Mouse (Mus musculus) thymus, postnatal 0 days (tissue): ENCODE results near the gene Ppox. TPM values are rescaled to one million over a fixed set of nuclear protein-coding genes. Genes with fewer than 3 reads are reported as not detected.
A peak's percentile ranks its signal among the peaks of the same experiment; 100 is the strongest.
"Not testable (repeated sequence)": the region's sequence is repeated elsewhere in the genome, so short reads cannot be mapped to it uniquely, and the experiment has no call there.

Experiments
- DNase-seq: peaks from one replicate; pipeline ENCODE4 v3.0.0-alpha.2; 2015; ENCODE audit warnings: low spot score
- polyA plus RNA-seq: library from polyadenylated mRNA; unstranded; fragments of >200 nt; fragmentation: Nextera tagmentation; extraction: Ambion mirVana; gene quantifications from 2 replicates; pipeline ENCODE4 v1.2.1, GENCODE M21; 2015

The Ppox gene
- 34.2 and 34.3 TPM in 2 replicates for polyA plus RNA-seq

DNA sequence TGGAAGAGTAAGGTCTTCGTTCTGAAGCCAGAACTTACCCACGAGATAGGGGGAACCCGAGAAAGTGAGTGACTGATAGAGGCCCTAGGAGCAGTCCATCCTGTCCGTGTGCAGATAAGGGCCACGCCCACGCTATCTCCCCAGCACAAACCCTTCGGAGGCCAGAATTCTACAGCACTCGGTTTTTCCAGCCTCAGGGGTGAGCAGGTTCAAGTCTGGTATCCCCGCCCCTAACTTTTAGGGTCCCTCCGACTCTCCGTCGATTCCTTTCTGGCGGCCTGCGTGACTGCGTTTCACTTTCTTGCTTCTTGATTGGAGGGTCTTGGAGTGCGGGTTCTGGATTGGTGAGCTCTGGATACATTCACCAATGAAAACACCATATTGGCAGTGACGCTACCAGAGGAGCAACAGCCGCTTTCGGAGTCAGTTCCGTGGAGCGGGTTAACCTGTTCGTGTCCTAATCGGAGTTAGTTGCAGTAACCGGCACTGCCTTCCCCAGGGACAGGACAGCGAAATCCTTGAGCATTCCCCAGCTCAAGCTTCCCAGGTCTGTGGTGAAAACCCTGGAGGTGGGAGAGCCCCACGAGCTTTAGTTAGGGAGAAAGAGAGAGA is at the start of gene Ppox:
Gene Ppox (minus strand): TSS at position 271 of the 612 bp plus-strand sequence.
- DNase-seq = peak; percentile 97

- DNase-seq = no peak
These were observed 49.2 kb upstream of the Ppox start for GRCm38 (mm10) chr1:171330216-171330560.

- peak; percentile 35 for DNase-seq
These were observed 48.6 kb upstream of the Ppox start for GRCm38 (mm10) chr1:171329433-171330215.

DNA sequence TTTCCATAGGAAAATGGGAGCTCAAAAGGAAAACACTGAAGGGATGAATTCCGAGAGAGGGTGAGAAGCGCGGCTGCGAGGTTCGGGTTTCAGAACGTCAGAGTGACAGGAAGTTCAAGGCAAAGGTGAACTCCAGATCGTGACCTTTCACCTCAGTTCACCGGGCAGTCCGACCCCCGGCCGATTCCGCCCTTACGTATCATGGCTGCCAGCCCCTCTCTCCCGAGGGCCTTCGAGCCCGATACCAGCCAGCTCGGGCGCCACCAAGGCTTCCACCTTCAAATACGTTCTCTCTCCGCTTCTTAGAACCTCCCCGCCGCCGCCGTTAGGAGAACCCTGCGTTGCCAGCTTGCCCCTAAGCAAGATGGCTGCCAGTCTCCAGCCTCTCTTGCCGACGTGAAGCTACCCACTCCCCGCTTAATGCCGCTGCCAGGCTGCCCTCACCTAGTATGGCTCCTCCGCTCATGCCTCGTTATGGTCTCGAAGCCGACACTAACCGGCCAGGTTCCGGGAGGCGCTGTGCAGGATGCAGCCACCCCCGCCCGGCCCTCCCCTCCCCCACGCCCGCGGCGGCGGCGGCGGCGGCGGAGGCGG is 48.0 kb upstream of the Ppox start, which contains the start of gene Dedd:
Gene Dedd (plus strand): TSS at position 307 of the 594 bp plus-strand sequence.
- DNase-seq = peak; percentile 94

DNA sequence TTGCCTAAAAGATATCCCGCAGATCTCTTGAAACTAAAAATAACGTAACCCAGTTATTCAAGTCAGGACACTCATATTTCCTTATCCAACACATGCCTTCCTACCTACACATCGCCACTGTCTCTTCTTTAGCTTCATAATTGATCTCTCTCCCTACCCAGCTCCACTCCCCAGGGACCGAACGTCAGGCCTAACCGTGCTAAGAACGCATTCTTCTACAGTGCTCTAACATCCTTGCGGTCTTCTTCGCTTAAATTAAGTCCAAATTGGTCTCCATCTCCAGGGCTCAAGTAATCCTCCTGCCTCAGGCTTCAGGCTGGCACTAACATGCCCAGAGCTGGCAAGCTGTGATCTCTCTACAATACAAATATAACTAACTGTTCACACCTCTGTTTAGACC is 47.3 kb upstream of the Ppox start:
- no peak for DNase-seq

DNA sequence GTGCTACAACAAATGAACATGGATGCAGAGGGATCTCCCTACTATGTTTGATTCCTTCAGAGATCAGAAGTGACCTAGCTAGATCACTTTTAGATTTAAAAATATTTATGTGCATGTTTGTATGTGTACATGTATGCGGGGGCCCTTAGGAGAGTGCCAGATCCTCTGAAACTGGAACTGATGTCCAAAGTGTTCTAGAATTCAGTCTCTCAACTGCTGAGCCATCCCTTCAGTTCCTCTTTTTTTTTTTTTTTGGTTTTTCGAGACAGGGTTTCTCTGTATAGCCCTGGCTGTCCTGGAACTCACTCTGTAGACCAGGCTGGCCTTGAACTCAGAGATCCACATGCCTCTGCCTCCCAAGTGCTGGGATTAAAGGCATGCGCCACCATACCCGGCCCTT is 45.6 kb upstream of the Ppox start:
- DNase-seq = not testable (repeated sequence)

- DNase-seq = no peak
These were observed 44.6 kb upstream of the Ppox start for GRCm38 (mm10) chr1:171325571-171325970.

DNA sequence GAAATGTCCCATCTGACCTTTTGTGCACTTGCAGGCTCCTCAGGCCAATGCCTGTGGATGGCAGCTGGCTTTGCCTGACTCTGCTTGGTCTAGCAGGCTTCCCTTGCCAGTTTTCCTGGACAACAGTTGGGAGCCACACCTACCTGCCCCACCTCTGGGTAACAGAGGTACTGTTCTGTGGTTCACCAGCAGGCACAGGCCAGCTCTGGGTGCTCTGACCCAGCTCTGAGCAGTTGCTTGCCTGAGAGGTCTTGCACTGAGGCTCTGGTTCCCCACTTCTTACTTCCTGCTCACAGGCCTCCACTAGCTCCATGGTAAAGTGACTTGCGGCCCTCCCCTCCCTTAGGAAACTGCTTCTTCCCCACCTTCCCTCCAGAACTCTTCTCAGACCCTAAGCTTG is 41.0 kb upstream of the Ppox start:
- DNase-seq = no peak

DNA sequence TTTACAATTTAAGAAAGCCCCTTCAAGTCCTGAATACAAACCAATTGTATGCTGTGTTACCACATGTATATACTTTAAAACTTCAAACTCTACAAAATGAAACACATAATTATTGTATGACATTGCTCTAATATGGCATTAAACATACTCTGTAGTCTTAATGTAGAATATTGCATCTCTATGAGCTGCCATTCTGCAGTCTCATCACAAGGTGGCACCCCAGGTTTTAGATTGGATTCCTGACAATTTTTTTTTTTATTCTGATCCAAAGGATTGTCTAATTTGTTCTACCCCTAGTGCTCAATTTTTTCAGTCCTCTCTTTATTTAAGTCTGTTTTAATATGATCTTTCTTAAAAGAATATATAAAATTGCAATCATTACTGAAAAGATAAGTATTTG is 40.4 kb upstream of the Ppox start:
- peak; percentile 35 for DNase-seq

DNA sequence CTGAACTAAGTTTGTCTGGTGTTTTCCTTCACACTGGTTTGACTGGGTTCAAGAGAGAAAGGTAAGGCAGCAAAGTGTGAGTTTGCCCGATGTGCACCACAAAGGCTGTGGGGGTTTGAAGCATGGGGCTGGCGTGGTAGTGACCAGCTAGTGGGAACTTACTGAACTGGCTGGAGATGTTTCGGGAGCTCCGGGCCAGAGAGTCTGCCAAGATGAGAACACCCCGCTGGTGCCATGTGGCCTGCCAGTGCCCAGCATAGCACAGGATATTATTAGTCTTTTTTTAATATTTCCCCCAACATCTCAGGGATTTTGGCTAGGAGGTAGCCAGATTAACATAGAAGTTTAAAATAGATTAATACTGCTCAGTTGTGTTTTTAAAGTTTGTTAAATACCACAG is 39.2 kb upstream of the Ppox start:
- DNase-seq = no peak

- no peak for DNase-seq
These were observed 38.8 kb upstream of the Ppox start for GRCm38 (mm10) chr1:171319748-171320147.

- no peak for DNase-seq
These were observed 28.3 kb upstream of the Ppox start for GRCm38 (mm10) chr1:171309321-171309720.

- not testable (repeated sequence) for DNase-seq
These were observed 25.2 kb upstream of the Ppox start for GRCm38 (mm10) chr1:171306157-171306556.

DNA sequence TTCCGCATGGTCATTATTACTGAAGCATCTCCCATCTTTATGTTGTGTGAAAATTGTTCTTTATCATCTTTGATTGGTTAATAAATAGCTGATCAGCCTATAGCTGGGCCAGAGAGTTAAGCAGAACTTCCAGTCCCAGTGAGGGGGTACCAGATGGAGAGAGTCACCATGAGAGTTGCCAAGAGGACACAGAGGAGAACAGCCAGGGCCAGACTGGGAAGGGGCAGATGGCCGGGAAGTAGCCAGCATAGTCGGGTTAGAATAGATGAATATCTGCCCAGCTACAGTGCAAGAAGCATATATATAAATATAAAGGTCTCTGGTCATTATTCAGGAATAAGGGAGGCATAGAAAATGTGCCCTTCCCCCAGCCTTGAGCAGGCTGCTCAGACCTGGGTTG is 17.2 kb upstream of the Ppox start:
- DNase-seq = no peak

DNA sequence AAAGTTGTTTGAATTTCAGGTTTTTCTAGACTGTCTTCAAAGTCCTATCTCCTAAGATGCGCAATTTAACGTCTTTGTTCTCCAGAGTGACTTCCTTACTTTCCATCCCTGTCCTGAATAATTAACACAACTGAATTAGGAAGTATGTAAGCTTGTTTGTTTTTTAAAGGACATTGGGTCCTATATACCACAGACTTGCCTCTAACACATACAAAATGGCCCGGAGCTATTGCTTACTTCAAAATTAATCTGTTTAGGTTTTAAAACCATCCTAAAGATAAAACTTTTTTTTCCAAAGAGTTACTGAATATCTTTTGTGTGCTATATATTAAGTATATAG is 14.0 kb upstream of the Ppox start:
- DNase-seq = no peak

DNA sequence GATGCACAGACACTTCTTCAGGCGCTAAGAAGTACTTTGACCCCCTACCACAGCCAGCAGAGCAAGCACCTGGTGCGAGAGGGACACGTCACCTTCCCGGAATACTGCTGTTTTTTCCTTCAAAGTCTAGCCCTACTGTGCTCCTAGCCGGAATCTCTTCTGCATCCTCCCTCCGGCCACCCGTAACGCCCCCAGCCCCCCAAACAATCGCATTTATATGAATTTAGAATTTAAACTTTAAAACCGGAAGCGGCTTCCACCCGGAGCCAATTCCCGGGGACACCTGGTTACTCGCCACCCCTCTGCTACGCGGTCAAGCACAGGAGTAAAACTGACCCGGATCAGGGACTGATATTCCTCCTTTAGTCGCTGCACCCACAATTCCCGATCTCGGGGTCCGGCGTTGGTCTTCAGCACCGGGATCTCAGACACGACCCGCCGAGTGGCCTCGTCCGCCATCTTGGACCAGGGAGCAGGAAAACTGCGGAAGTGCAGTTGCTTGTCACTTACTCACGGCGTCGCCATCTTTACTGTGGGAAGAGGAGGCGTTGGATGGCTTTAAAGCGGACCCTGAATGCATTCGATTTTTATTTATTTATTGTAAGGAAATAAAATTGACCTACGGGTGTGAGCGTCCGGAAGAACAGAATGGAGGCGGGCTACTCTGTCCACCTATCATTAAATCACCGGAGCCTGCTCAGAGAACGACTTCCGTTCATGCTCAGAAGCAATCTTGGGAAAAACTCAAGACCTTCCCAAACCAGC is 13.5 kb upstream of the Ppox start, which contains the start of gene Ufc1:
Gene Ufc1 (minus strand): TSS at position 727 of the 765 bp plus-strand sequence.
- DNase-seq = peak; percentile 88

GRCm38 (mm10) chr1:171293906-171294297 is 12.9 kb upstream of the Ppox start:
- peak; percentile 16 for DNase-seq

DNA sequence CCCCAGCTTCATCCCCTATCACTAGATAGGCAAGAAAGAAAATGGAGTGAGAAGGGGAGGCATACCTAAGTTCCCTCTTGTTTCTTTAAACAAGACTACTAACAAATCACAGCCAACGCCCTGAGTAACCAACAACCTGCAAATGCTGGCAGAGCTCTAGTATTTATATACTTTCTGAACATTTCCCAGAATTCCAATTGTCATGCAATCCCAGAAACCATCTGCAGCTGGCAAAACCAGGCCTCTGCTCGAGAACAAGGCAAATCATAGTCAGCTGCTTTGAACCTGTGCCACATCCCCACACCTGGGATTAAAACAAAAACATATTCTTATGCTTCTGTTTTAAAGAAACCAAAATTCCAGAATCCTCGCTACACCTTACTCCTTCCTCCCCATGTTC is 12.4 kb upstream of the Ppox start:
- DNase-seq = no peak

DNA sequence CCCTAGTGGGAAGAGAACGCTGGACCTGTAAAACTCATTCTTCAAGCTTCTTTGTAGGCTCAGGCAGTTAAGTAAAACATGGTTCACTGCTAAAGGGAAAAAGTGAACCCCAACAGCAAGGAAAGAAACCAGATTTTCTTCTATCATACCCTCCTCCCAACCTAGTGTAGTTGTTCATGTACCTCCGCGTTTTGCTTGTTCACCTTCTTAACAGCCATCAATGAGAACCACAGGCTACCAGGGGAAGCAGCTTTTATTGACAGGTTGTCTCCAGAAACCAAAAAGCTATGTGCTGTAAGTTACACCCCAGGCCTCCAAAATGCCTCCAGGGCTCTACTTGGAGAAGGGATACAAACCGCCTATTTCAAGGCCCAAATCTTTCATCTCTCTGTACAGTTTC is 7.3 kb upstream of the Ppox start:
- no peak for DNase-seq

DNA sequence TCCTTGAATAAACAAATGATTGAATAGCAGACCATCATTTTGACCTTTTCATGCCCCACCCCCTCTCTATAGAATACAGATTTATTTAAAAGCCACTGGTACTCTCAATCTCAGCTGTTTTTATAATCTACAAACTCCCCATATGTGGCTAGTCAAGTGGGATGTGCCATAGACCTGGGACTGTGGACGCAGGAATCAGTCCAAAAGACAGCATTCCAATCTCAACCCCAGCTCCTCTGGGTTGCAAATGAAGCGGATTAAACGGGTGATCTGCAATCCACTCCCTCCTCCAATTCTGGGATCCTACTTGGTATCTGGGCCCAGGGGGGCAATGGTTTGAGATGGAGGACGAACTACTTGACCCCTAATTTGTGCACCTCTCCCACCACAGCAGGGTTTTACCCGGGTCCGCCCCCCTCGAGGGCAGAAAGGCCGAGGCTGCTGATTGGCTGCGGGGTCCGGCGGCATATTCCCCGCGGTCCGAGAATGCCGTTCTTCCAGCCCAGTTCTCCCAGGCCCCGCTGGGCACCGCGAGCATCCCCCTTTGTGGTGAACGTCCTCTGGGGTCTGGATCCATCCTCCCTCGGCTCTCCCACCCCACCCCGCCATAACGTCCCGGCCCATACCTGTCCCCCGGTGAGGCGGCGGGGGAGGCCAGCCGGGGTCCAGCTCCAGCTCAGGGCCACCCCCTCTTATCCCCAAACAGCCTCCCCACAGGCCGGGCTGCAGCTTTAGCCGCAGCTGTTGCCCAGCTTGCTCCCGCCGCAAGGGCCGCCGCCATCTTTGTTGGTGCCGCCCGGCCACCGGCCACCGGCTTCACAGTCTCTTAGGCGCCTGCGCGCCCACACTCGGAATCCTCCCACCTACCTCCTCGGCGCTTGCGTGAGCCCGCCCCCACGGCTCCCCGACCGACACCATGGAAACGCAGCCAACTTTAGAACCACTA is 6.4 kb upstream of the Ppox start, which contains the start of gene Usp21:
Gene Usp21 (minus strand): TSS at position 856 of the 946 bp plus-strand sequence.
- peak; percentile 93 for DNase-seq

DNA sequence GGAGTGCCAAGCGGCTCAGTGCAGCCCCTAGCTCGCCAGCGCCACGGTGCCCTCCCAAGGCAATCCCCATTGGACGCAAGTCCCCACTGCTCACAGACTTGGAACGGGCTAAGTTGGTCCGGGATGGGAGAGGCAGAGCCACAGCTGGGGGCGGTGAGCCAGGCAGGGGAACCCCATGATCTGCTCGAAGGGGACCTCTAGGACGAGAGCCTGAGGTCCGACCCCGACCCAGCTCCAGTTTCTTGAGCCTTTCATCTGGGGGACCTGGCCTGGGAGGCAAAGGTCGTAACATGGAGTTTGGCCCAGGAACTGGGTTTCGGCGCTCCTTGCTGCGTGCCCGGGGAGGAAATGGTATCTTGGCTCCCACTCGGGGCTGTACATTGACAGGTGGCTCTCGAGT is 5.5 kb upstream of the Ppox start:
- no peak for DNase-seq
